9 mouse cellular contexts compared by ENCODE assay signal in the genomic region with DNA sequence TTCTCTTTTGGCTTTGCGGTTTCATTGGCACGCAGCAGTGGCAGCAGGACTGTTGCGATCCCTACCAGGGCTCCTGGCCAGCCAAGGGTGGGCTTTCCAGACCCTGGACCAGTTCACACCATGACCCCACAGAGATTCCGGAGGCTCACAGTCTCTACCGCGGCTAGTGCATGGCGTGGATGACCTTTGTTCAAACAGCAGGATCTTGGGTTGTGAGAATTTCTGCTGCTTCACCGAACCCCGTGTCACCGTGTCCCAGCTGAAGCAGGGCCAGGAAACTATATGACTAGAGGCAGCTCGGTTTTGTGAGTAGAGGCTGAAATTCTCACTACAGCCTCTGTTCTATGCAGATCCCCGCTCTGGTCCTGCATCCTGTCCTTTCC. TPM values are rescaled to one million over a fixed set of nuclear protein-coding genes. Genes with fewer than 3 reads are reported as not detected.
A peak's percentile ranks its signal among the peaks of the same experiment; 100 is the strongest.
DNase-seq lines count a peak whose midpoint lies in the region; ATAC-seq lines count a peak whose summit lies in the region.
"Had no signal": no experiment of that assay in that cellular context is flagged by ENCODE, and none has a peak within 500 bp of the region (broad histone marks: within the 10 kb centered on the region; RNA-seq: fewer than 3 reads in every experiment).

No protein-coding gene starts in this region.

- no peak overlapping the region for H3K4me3 ChIP-seq in neural tube, embryonic 12.5 days
- no peak overlapping the region for H3K4me3 ChIP-seq in intestine, embryonic 14.5 days (ENCODE audit: low read depth, low read length)
- H3K4me3 ChIP-seq in midbrain, embryonic 10.5 days = peak overlapping the region; percentile 7; the same call in 1 of the 2 replicates

- H3K36me3 ChIP-seq in neural tube, embryonic 12.5 days = no peaks in the 10 kb centered on the region
- H3K36me3 ChIP-seq in intestine, embryonic 14.5 days (ENCODE audit: control insufficient read depth, insufficient read depth, low read length) = no peaks in the 10 kb centered on the region
- H3K36me3 ChIP-seq in midbrain, embryonic 10.5 days = no peaks in the 10 kb centered on the region

- 0 out of 2 replicates have a peak, but pooled peaks cover 7% of the 10 kb centered on the region for H3K4me1 ChIP-seq in neural tube, embryonic 12.5 days
- peaks cover 6% of the 10 kb centered on the region for H3K4me1 ChIP-seq in intestine, embryonic 14.5 days (replicated peaks; ENCODE audit: control insufficient read depth, insufficient read depth, low read length)
- peaks cover 29% of the 10 kb centered on the region for H3K4me1 ChIP-seq in midbrain, embryonic 10.5 days

- H3K27me3 ChIP-seq in neural tube, embryonic 12.5 days (replicated peaks) = no peaks in the 10 kb centered on the region
- no peaks in the 10 kb centered on the region for H3K27me3 ChIP-seq in intestine, embryonic 14.5 days (replicated peaks; ENCODE audit: control insufficient read depth, insufficient read depth, low read length)
- H3K27me3 ChIP-seq in midbrain, embryonic 10.5 days (ENCODE audit: low read depth, poor library complexity, severe bottlenecking) = no peaks in the 10 kb centered on the region

- no peaks in the 10 kb centered on the region for H3K9me3 ChIP-seq in neural tube, embryonic 12.5 days
- H3K9me3 ChIP-seq in intestine, embryonic 14.5 days (ENCODE audit: control insufficient read depth, low read length) = no peaks in the 10 kb centered on the region
- H3K9me3 ChIP-seq in midbrain, embryonic 10.5 days (replicated peaks) = no peaks in the 10 kb centered on the region

- no peak overlapping the region for H3K9ac ChIP-seq in neural tube, embryonic 12.5 days
- no peak overlapping the region for H3K9ac ChIP-seq in intestine, embryonic 14.5 days (ENCODE audit: low read length)

- 59% methylated on average over 12 of the region's 12 CpGs for WGBS in neural tube, embryonic 12.5 days
- 72% methylated on average over 12 of the region's 12 CpGs for WGBS in intestine, embryonic 14.5 days
- 55% methylated on average over 12 of the region's 12 CpGs for WGBS in midbrain, embryonic 10.5 days

- no peak overlapping the region for H3K27ac ChIP-seq in neural tube, embryonic 12.5 days
- peak overlapping the region; percentile 44; the same call in 1 of the 2 replicates for H3K27ac ChIP-seq in intestine, embryonic 14.5 days (ENCODE audit: low read depth)
- peak overlapping the region; percentile 78 for H3K27ac ChIP-seq in midbrain, embryonic 10.5 days (replicated peaks)
- H3K27ac ChIP-seq: macrophage had no signal

- DNase-seq in adrenal gland, postnatal 14 days = peak; percentile 54
- no peak for DNase-seq in adrenal gland, adult (ENCODE audit: inconsistent age in 2 of 2, low spot score in 1 of 2)
- no peak for DNase-seq in neural tube, embryonic 10.5 days (ENCODE audit: extremely low spot score, low spot score)
- DNase-seq in intestine, embryonic 14.5 days (ENCODE audit: low spot score) = peak; percentile 51
- DNase-seq in midbrain, embryonic 10.5 days (ENCODE audit: low spot score) = peak; percentile 20
- no peak for DNase-seq in adrenal gland, postnatal 25 days

- ATAC-seq in neural tube, embryonic 12.5 days (ENCODE audit: low FRiP score, low read depth) = peak; percentile 31; the same call in 1 of the 2 replicates
- no peak for ATAC-seq in intestine, embryonic 14.5 days (replicated peaks; ENCODE audit: low FRiP score, low TSS enrichment, low read depth)
- no peak for ATAC-seq in erythroid progenitor cell, adult 5-6 weeks (replicated peaks; ENCODE audit: low FRiP score, poor library complexity, severe bottlenecking)

- peak overlapping the region; percentile 15; the same call in 1 of the 2 replicates for H3K4me2 ChIP-seq in neural tube, embryonic 12.5 days (replicated peaks)
- H3K4me2 ChIP-seq in intestine, embryonic 14.5 days (ENCODE audit: low read length) = 0 out of 2 replicates have a peak overlapping the region, but pooled peaks have one; percentile 1

RNA-seq across cellular contexts. Expression of a gene that starts 7.7 kb away (rescaled TPM):
- total RNA-seq in adrenal gland, postnatal 14 days (2021) = 264 and 295 TPM in 2 replicates
- 10.3 and 10.4 TPM in 2 replicates for polyA plus RNA-seq in neural tube, embryonic 12.5 days (2016; fragmentation: Nextera tagmentation; extraction: Ambion mirVana)
- polyA plus RNA-seq in intestine, embryonic 14.5 days (2014; fragmentation: Nextera tagmentation; extraction: Ambion mirVana) = 12.4 and 15.2 TPM in 2 replicates
- polyA plus RNA-seq in midbrain, embryonic 10.5 days (2016; fragmentation: Nextera tagmentation; extraction: Ambion mirVana) = 10.9 and 14.7 TPM in 2 replicates
- total RNA-seq in erythroid progenitor cell, adult 5-6 weeks (2015; ENCODE audit: low replicate concordance) = 2.9 TPM in 1 of 2 replicates, not detected in the other
- 1.3 TPM in 1 of 2 replicates, not detected in the other for total RNA-seq in erythroid progenitor cell, adult 5-6 weeks (2017; ENCODE audit: low replicate concordance)
- total RNA-seq in adrenal gland, postnatal 25 days (2021) = 245 and 265 TPM in 2 replicates
- polyA plus RNA-seq: macrophage had no signal

RNA-seq across cellular contexts. Expression of a gene that starts 39.8 kb away (rescaled TPM):
- total RNA-seq in adrenal gland, postnatal 14 days (2021) = 36.1 and 53.8 TPM in 2 replicates
- 0.32 and 0.88 TPM in 2 replicates for polyA plus RNA-seq in neural tube, embryonic 12.5 days (2016; fragmentation: Nextera tagmentation; extraction: Ambion mirVana)
- polyA plus RNA-seq in intestine, embryonic 14.5 days (2014; fragmentation: Nextera tagmentation; extraction: Ambion mirVana) = 0.22 and 1.5 TPM in 2 replicates
- 0.02 TPM in 1 of 2 replicates, not detected in the other for polyA plus RNA-seq in midbrain, embryonic 10.5 days (2016; fragmentation: Nextera tagmentation; extraction: Ambion mirVana)
- 2.2 TPM in 1 of 2 replicates, not detected in the other for total RNA-seq in erythroid progenitor cell, adult 5-6 weeks (2015; ENCODE audit: low replicate concordance)
- 0.68 TPM in 1 of 2 replicates, not detected in the other for total RNA-seq in erythroid progenitor cell, adult 5-6 weeks (2017; ENCODE audit: low replicate concordance)
- 20.9 and 31.5 TPM in 2 replicates for total RNA-seq in adrenal gland, postnatal 25 days (2021)
- polyA plus RNA-seq: macrophage had no signal

RNA-seq across cellular contexts. Expression of a gene that starts 45.0 kb away (rescaled TPM):
- total RNA-seq in adrenal gland, postnatal 14 days (2021) = 0.86 and 3.1 TPM in 2 replicates
- 0.20 and 0.32 TPM in 2 replicates for polyA plus RNA-seq in neural tube, embryonic 12.5 days (2016; fragmentation: Nextera tagmentation; extraction: Ambion mirVana)
- 0.81 and 2.2 TPM in 2 replicates for polyA plus RNA-seq in intestine, embryonic 14.5 days (2014; fragmentation: Nextera tagmentation; extraction: Ambion mirVana)
- 0.58 and 0.95 TPM in 2 replicates for polyA plus RNA-seq in midbrain, embryonic 10.5 days (2016; fragmentation: Nextera tagmentation; extraction: Ambion mirVana)
- not detected in 2 replicates for total RNA-seq in erythroid progenitor cell, adult 5-6 weeks (2015; ENCODE audit: low replicate concordance)
- not detected in 2 replicates for total RNA-seq in erythroid progenitor cell, adult 5-6 weeks (2017; ENCODE audit: low replicate concordance)
- total RNA-seq in adrenal gland, postnatal 25 days (2021) = 0.70 and 0.71 TPM in 2 replicates
- polyA plus RNA-seq: macrophage had no signal

Comparison
In these comparisons a context has a peak if more than half of its experiments do, and no peak if none do; other contexts are left out.
1. DNase-seq: peak in adrenal gland, postnatal 14 days (single experiment), intestine, embryonic 14.5 days (single experiment) and midbrain, embryonic 10.5 days (single experiment); none in adrenal gland, adult (0 of 2), neural tube, embryonic 10.5 days (single experiment) and adrenal gland, postnatal 25 days (single experiment).
2. RNA of a gene that starts 7.7 kb away (total RNA-seq): 264 to 295 TPM in adrenal gland, postnatal 14 days and 245 to 265 TPM in adrenal gland, postnatal 25 days; 1.3 to 2.9 TPM in erythroid progenitor cell, adult 5-6 weeks; every median in the first group is over 10 times any median in the second.